Mouse (Mus musculus): ENCODE measurements around the gene Tmprss11b. TPM values are rescaled to one million over a fixed set of nuclear protein-coding genes. Genes with fewer than 3 reads are reported as not detected.

The Tmprss11b gene
- polyA plus RNA-seq, 1 experiment from 2014 or later: not detected

Other genes with a start within 250 kb of the Tmprss11b start
- gene Tmprss11a, start 207.4 kb downstream of the Tmprss11b start, polyA plus RNA-seq (2015; fragmentation: Nextera tagmentation; extraction: Ambion mirVana): not detected in 2 replicates
- gene Tmprss11g, start 157.8 kb downstream of the Tmprss11b start, polyA plus RNA-seq (2015; fragmentation: Nextera tagmentation; extraction: Ambion mirVana): 0.05 TPM in 1 of 2 replicates, not detected in the other
- gene Tmprss11f, start 43.9 kb downstream of the Tmprss11b start, polyA plus RNA-seq (2015; fragmentation: Nextera tagmentation; extraction: Ambion mirVana): not detected in 2 replicates
- gene Tmprss11e, start 69.5 kb upstream of the Tmprss11b start, polyA plus RNA-seq (2015; fragmentation: Nextera tagmentation; extraction: Ambion mirVana): not detected in 2 replicates
- gene Ythdc1, start 127.9 kb upstream of the Tmprss11b start, polyA plus RNA-seq (2015; fragmentation: Nextera tagmentation; extraction: Ambion mirVana): 35.1 and 35.6 TPM in 2 replicates
- not detected in 2 replicates for gene Ugt2b34, start 230.6 kb upstream of the Tmprss11b start, polyA plus RNA-seq (2015; fragmentation: Nextera tagmentation; extraction: Ambion mirVana)